Mouse (Mus musculus) embryonic facial prominence, embryonic 13.5 days (tissue): Measurements from ENCODE around the gene Olfr709-ps1. TPM values are rescaled to one million over a fixed set of nuclear protein-coding genes. Genes with fewer than 3 reads are reported as not detected.
"Not testable (repeated sequence)": the region's sequence is repeated elsewhere in the genome, so short reads cannot be mapped to it uniquely, and the experiment has no call there.

ENCODE experiments used
- ATAC-seq: fragments of 200-750 bp; cut with Nextera tagmentation; 2 replicates; pipeline ENCODE4 v1.8.0; 2017; ENCODE audit warnings: low read depth; ENCODE audit not compliant: insufficient number of reproducible peaks, insufficient read depth, low FRiP score, low TSS enrichment
- H3K27ac ChIP-seq: fragments of 300-500 bp; sonication (generic); 2 replicates; pipeline ENCODE4 v1.5.1; 2015; ENCODE audit warnings: moderate library complexity, mild to moderate bottlenecking, inconsistent platforms
- H3K27me3 ChIP-seq: fragments of 300-500 bp; sonication (generic); 2 replicates; pipeline ENCODE4 v1.6.1; 2015; ENCODE audit warnings: mild to moderate bottlenecking, inconsistent platforms
- H3K36me3 ChIP-seq: fragments of 300-500 bp; sonication (generic); 2 replicates; pipeline ENCODE4 v1.6.1; 2015; ENCODE audit warnings: mild to moderate bottlenecking, inconsistent platforms
- H3K4me1 ChIP-seq: fragments of 300-500 bp; sonication (generic); 2 replicates; pipeline ENCODE4 v1.6.1; 2015; ENCODE audit warnings: inconsistent platforms
- H3K4me2 ChIP-seq: fragments of 300-500 bp; sonication (generic); 2 replicates; pipeline ENCODE4 v1.6.1; 2015; ENCODE audit warnings: moderate library complexity, mild to moderate bottlenecking, inconsistent platforms
- H3K4me3 ChIP-seq: fragments of 300-500 bp; sonication (generic); 2 replicates; pipeline ENCODE4 v1.5.1; 2015; ENCODE audit warnings: mild to moderate bottlenecking, inconsistent platforms
- H3K9ac ChIP-seq: fragments of 300-500 bp; sonication (generic); 2 replicates; pipeline ENCODE4 v1.6.1; 2015; ENCODE audit warnings: mild to moderate bottlenecking, inconsistent platforms
- H3K9me3 ChIP-seq: fragments of 300-500 bp; sonication (generic); 2 replicates; pipeline ENCODE4 v1.6.1; 2016; ENCODE audit warnings: inconsistent platforms
- WGBS: fragments of 180-500 bp; shearing (Covaris S2); methylation state at CpG from one replicate; pipeline ENCODE4 v1.1.7; 2015; ENCODE audit warnings: mixed read lengths; 5-methylcytosine and 5-hydroxymethylcytosine counted together
- polyA plus RNA-seq: library from polyadenylated mRNA; unstranded; fragments of >200 nt; fragmentation: Nextera tagmentation; extraction: Ambion mirVana; gene quantifications from 2 replicates; pipeline ENCODE4 v1.2.1, GENCODE M21; 2015

Olfr709-ps1 gene
- not detected in 2 replicates for polyA plus RNA-seq

- no peak within 1 kb of the TSS for H3K4me3 ChIP-seq
- H3K36me3 ChIP-seq: no peaks in the 10 kb centered on the region
- H3K4me2 ChIP-seq: no peak within 1 kb of the TSS
- no peaks in the 10 kb centered on the region for H3K9me3 ChIP-seq
- H3K27ac ChIP-seq: no peak within 1 kb of the TSS
- H3K9ac ChIP-seq: no peak within 1 kb of the TSS
- no peaks in the 10 kb centered on the region for H3K27me3 ChIP-seq
- ATAC-seq: no peak
- no peaks in the 10 kb centered on the region for H3K4me1 ChIP-seq
Observed at GRCm38 (mm10) chr7:106932119-106932518, at the start of gene Olfr709-ps1. Gene Olfr709-ps1 (minus strand): TSS chr7:106932219.

GRCm38 (mm10) chr7:106975353-106975752 lies 43.3 kb upstream of the Olfr709-ps1 start, which contains the start of gene Olfr711:
Gene Olfr711 (minus strand): TSS chr7:106975453.
- H3K4me3 ChIP-seq: no peak within 1 kb of the TSS
- H3K27ac ChIP-seq: no peak within 1 kb of the TSS
- H3K27me3 ChIP-seq: no peaks in the 10 kb centered on the region
- H3K9me3 ChIP-seq: no peaks in the 10 kb centered on the region
- no peak within 1 kb of the TSS for H3K9ac ChIP-seq
- no peaks in the 10 kb centered on the region for H3K36me3 ChIP-seq
- no peaks in the 10 kb centered on the region for H3K4me1 ChIP-seq
- H3K4me2 ChIP-seq: no peak within 1 kb of the TSS
- WGBS: 59% methylated on average over 1 of the region's 1 CpGs
- no peak for ATAC-seq

GRCm38 (mm10) chr7:106967503-106967902 lies 35.5 kb upstream of the Olfr709-ps1 start:
- not testable (repeated sequence) for H3K36me3 ChIP-seq

GRCm38 (mm10) chr7:106963837-106964236 lies 31.8 kb upstream of the Olfr709-ps1 start, which contains the start of gene Olfr6:
Gene Olfr6 (minus strand): TSS chr7:106963937.
- H3K4me1 ChIP-seq: no peaks in the 10 kb centered on the region
- H3K36me3 ChIP-seq: no peaks in the 10 kb centered on the region
- H3K9me3 ChIP-seq: no peaks in the 10 kb centered on the region
- WGBS: 79% methylated on average over 1 of the region's 1 CpGs
- no peak within 1 kb of the TSS for H3K4me3 ChIP-seq
- H3K27ac ChIP-seq: no peak within 1 kb of the TSS
- no peak within 1 kb of the TSS for H3K9ac ChIP-seq
- H3K4me2 ChIP-seq: no peak within 1 kb of the TSS
- no peaks in the 10 kb centered on the region for H3K27me3 ChIP-seq
- no peak for ATAC-seq

More at GRCm38 (mm10) chr7:106967503-106967902, 35.5 kb upstream of the Olfr709-ps1 start:
- H3K9me3 ChIP-seq, H3K9ac ChIP-seq, H3K4me3 ChIP-seq, H3K4me1 ChIP-seq, ATAC-seq, H3K27ac ChIP-seq, H3K27me3 ChIP-seq, H3K4me2 ChIP-seq: not testable (repeated sequence)

GRCm38 (mm10) chr7:106948212-106948611 lies 16.2 kb upstream of the Olfr709-ps1 start, which contains the start of gene Olfr710:
Gene Olfr710 (minus strand): TSS chr7:106948312.
- no peak for ATAC-seq
- Histone ChIP-seq H3K4me1 (no peaks in the 10 kb centered on the region), H3K27ac (no peak within 1 kb of the TSS), H3K27me3 (no peaks in the 10 kb centered on the region), H3K4me2 (no peak within 1 kb of the TSS), H3K9me3 (no peaks in the 10 kb centered on the region), H3K36me3 (no peaks in the 10 kb centered on the region), H3K4me3 (no peak within 1 kb of the TSS), H3K9ac (no peak within 1 kb of the TSS)
- WGBS: 79% methylated on average over 3 of the region's 3 CpGs

- not testable (repeated sequence) for H3K27me3 ChIP-seq, H3K9me3 ChIP-seq, H3K36me3 ChIP-seq, H3K4me3 ChIP-seq, H3K4me1 ChIP-seq, H3K9ac ChIP-seq, ATAC-seq, H3K4me2 ChIP-seq, H3K27ac ChIP-seq
- 87% methylated on average over 7 of the region's 7 CpGs for WGBS
Observed at GRCm38 (mm10) chr7:106920961-106921360, 11.1 kb downstream of the Olfr709-ps1 start.

GRCm38 (mm10) chr7:106907676-106908075 lies 24.3 kb downstream of the Olfr709-ps1 start, which contains the start of gene Olfr1532-ps1:
Gene Olfr1532-ps1 (plus strand): TSS chr7:106908001.
- Histone ChIP-seq H3K27me3 (no peaks in the 10 kb centered on the region), H3K4me3 (no peak within 1 kb of the TSS), H3K4me1 (no peaks in the 10 kb centered on the region), H3K27ac (no peak within 1 kb of the TSS), H3K36me3 (no peaks in the 10 kb centered on the region), H3K4me2 (no peak within 1 kb of the TSS), H3K9me3 (no peaks in the 10 kb centered on the region), H3K9ac (no peak within 1 kb of the TSS)
- no peak for ATAC-seq
- 57% methylated on average over 2 of the region's 2 CpGs for WGBS

- not testable (repeated sequence) for H3K4me2 ChIP-seq, H3K27ac ChIP-seq, H3K36me3 ChIP-seq, H3K4me3 ChIP-seq, H3K9me3 ChIP-seq, H3K9ac ChIP-seq, H3K27me3 ChIP-seq, ATAC-seq, H3K4me1 ChIP-seq
- 76% methylated on average over 3 of the region's 3 CpGs for WGBS
Observed at GRCm38 (mm10) chr7:106901141-106901540, 30.9 kb downstream of the Olfr709-ps1 start, which contains the start of gene Olfr707. Gene Olfr707 (minus strand): TSS chr7:106901241.

- Histone ChIP-seq H3K27ac (no peak within 1 kb of the TSS), H3K4me3 (no peak within 1 kb of the TSS), H3K36me3 (no peaks in the 10 kb centered on the region), H3K9ac (no peak within 1 kb of the TSS), H3K27me3 (no peaks in the 10 kb centered on the region), H3K4me2 (no peak within 1 kb of the TSS), H3K4me1 (no peaks in the 10 kb centered on the region), H3K9me3 (no peaks in the 10 kb centered on the region)
- no peak for ATAC-seq
- 80% methylated on average over 2 of the region's 2 CpGs for WGBS
Observed at GRCm38 (mm10) chr7:106888062-106888461, 44.0 kb downstream of the Olfr709-ps1 start, which contains the start of gene Olfr706. Gene Olfr706 (minus strand): TSS chr7:106888162.

- H3K27me3 ChIP-seq: no peaks in the 10 kb centered on the region
- no peak within 1 kb of the TSS for H3K9ac ChIP-seq
- H3K4me3 ChIP-seq: no peak within 1 kb of the TSS
- no peaks in the 10 kb centered on the region for H3K9me3 ChIP-seq
- 80% methylated on average over 3 of the region's 3 CpGs for WGBS
- no peak for ATAC-seq
- H3K36me3 ChIP-seq: no peaks in the 10 kb centered on the region
- no peaks in the 10 kb centered on the region for H3K4me1 ChIP-seq
- H3K4me2 ChIP-seq: no peak within 1 kb of the TSS
- no peak within 1 kb of the TSS for H3K27ac ChIP-seq
Observed at GRCm38 (mm10) chr7:106876791-106877190, 55.2 kb downstream of the Olfr709-ps1 start, which contains the start of gene Olfr705. Gene Olfr705 (minus strand): TSS chr7:106876891.
